Mouse (Mus musculus) myocyte (in vitro differentiated cells): Measurements from ENCODE around the gene Adamts9.

Experiments used
- MAX ChIP-seq: IDR thresholded peaks from one replicate; pipeline ENCODE4 v1.6.1; 2011; ENCODE audit warnings: low read depth, mild to moderate bottlenecking, control low read depth
- POLR2A ChIP-seq: IDR thresholded peaks from one replicate; pipeline ENCODE4 v1.6.1; 2011; ENCODE audit warnings: low read depth, mild to moderate bottlenecking, control low read depth, moderate library complexity; ENCODE audit not compliant: insufficient read length
- TCF12 ChIP-seq: IDR thresholded peaks from one replicate; pipeline ENCODE4 v1.6.1; 2011; ENCODE audit warnings: mild to moderate bottlenecking, control low read depth; ENCODE audit not compliant: poor library complexity, insufficient read depth, severe bottlenecking
- USF1 ChIP-seq: IDR thresholded peaks from one replicate; pipeline ENCODE4 v1.6.1; 2011; ENCODE audit warnings: low read depth, mild to moderate bottlenecking, control low read depth, moderate library complexity

DNA sequence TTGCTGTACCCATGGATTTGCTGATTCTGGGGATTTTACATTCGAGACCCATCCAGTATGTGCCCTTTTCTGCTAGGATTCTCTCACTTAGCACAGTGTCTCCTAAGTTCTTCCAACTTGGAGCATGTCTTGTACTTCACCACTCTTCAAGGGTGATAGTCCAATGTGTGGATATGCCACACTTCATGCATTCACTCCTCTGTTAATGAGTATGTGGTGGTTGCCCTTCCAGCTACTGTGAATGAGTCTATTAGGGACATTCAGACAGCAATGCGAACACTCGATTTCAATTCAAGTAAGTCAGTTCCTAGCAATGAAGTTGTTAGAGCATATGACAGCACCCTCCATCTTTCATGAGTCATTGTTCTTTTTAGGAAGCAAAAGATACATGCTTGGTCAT is 133.5 kb downstream of the Adamts9 start:
- no peak for TF ChIP-seq POLR2A
- TF ChIP-seq USF1, result no peak
- no peak for TF ChIP-seq MAX
- no peak for TF ChIP-seq TCF12
